Mouse (Mus musculus): ENCODE results near the gene Hecw2. TPM values are rescaled to one million over a fixed set of nuclear protein-coding genes. Genes with fewer than 3 reads are reported as not detected.

The Hecw2 gene
- polyA plus RNA-seq, 1 experiment, result 1.3 TPM

GRCm38 (mm10) chr1:54180663-54181062, 14.3 kb downstream of the Hecw2 start:
- H3K36me3 ChIP-seq (ENCODE audit: control insufficient read depth, insufficient read depth, low read length), result no peaks in the 10 kb centered on the region
- H3K27me3 ChIP-seq (ENCODE audit: control insufficient read depth, insufficient read depth, low read length), result no peaks in the 10 kb centered on the region
- no peaks in the 10 kb centered on the region; the same call in 1 of the 2 replicates for H3K4me1 ChIP-seq (ENCODE audit: control insufficient read depth, insufficient read depth, low read length)
- no peak overlapping the region for H3K27ac ChIP-seq (ENCODE audit: control insufficient read depth, insufficient read depth, low read depth, low read length)
- TF ChIP-seq CTCF (IDR thresholded peaks at IDR 0.05; ENCODE audit: control insufficient read depth, insufficient read depth, insufficient replicate concordance, low read depth, low read length) (no peak), POLR2A (IDR thresholded peaks at IDR 0.05; ENCODE audit: control insufficient read depth, low read depth, low read length) (no peak)
- H3K4me3 ChIP-seq (ENCODE audit: control insufficient read depth, low read depth, low read length), result no peak overlapping the region

- no peaks in the 10 kb centered on the region for H3K4me1 ChIP-seq (ENCODE audit: control insufficient read depth, insufficient read depth, low read length)
- no peak overlapping the region for H3K27ac ChIP-seq (ENCODE audit: control insufficient read depth, insufficient read depth, low read depth, low read length)
- no peaks in the 10 kb centered on the region for H3K27me3 ChIP-seq (ENCODE audit: control insufficient read depth, insufficient read depth, low read length)
- H3K4me3 ChIP-seq (ENCODE audit: control insufficient read depth, low read depth, low read length), result no peak overlapping the region
- H3K36me3 ChIP-seq (ENCODE audit: control insufficient read depth, insufficient read depth, low read length), result no peaks in the 10 kb centered on the region
- TF ChIP-seq CTCF (IDR thresholded peaks at IDR 0.05; ENCODE audit: control insufficient read depth, insufficient read depth, insufficient replicate concordance, low read depth, low read length), result no peak
- TF ChIP-seq POLR2A (IDR thresholded peaks at IDR 0.05; ENCODE audit: control insufficient read depth, low read depth, low read length), result no peak
These were observed 15.8 kb downstream of the Hecw2 start for GRCm38 (mm10) chr1:54179179-54179578.

- no peaks in the 10 kb centered on the region for H3K36me3 ChIP-seq (ENCODE audit: control insufficient read depth, insufficient read depth, low read length)
- TF ChIP-seq POLR2A (IDR thresholded peaks at IDR 0.05; ENCODE audit: control insufficient read depth, low read depth, low read length) (no peak), CTCF (IDR thresholded peaks at IDR 0.05; ENCODE audit: control insufficient read depth, insufficient read depth, insufficient replicate concordance, low read depth, low read length) (no peak)
- no peaks in the 10 kb centered on the region for H3K4me1 ChIP-seq (ENCODE audit: control insufficient read depth, insufficient read depth, low read length)
- H3K27ac ChIP-seq (ENCODE audit: control insufficient read depth, insufficient read depth, low read depth, low read length), result no peak overlapping the region
- H3K4me3 ChIP-seq (ENCODE audit: control insufficient read depth, low read depth, low read length), result no peak overlapping the region
- H3K27me3 ChIP-seq (ENCODE audit: control insufficient read depth, insufficient read depth, low read length), result no peaks in the 10 kb centered on the region
These were observed 18.4 kb downstream of the Hecw2 start for GRCm38 (mm10) chr1:54176592-54176991.

GRCm38 (mm10) chr1:54168014-54168413, 27.0 kb downstream of the Hecw2 start:
- Histone ChIP-seq H3K4me1 (ENCODE audit: control insufficient read depth, insufficient read depth, low read length) (no peaks in the 10 kb centered on the region), H3K27ac (ENCODE audit: control insufficient read depth, insufficient read depth, low read depth, low read length) (no peak overlapping the region), H3K4me3 (ENCODE audit: control insufficient read depth, low read depth, low read length) (no peak overlapping the region), H3K27me3 (ENCODE audit: control insufficient read depth, insufficient read depth, low read length) (no peaks in the 10 kb centered on the region), H3K36me3 (ENCODE audit: control insufficient read depth, insufficient read depth, low read length) (no peaks in the 10 kb centered on the region)
- no peak for TF ChIP-seq CTCF (IDR thresholded peaks at IDR 0.05; ENCODE audit: control insufficient read depth, insufficient read depth, insufficient replicate concordance, low read depth, low read length)
- no peak for TF ChIP-seq POLR2A (IDR thresholded peaks at IDR 0.05; ENCODE audit: control insufficient read depth, low read depth, low read length)

- Histone ChIP-seq H3K27me3 (ENCODE audit: control insufficient read depth, insufficient read depth, low read length) (no peaks in the 10 kb centered on the region), H3K36me3 (ENCODE audit: control insufficient read depth, insufficient read depth, low read length) (no peaks in the 10 kb centered on the region)
- TF ChIP-seq CTCF (IDR thresholded peaks at IDR 0.05; ENCODE audit: control insufficient read depth, insufficient read depth, insufficient replicate concordance, low read depth, low read length), result no peak
- no peak for TF ChIP-seq POLR2A (IDR thresholded peaks at IDR 0.05; ENCODE audit: control insufficient read depth, low read depth, low read length)
These were observed 35.4 kb downstream of the Hecw2 start for GRCm38 (mm10) chr1:54159531-54159930.

GRCm38 (mm10) chr1:54153216-54153786, 41.7 kb downstream of the Hecw2 start:
- Histone ChIP-seq H3K4me3 (ENCODE audit: control insufficient read depth, low read depth, low read length) (no peak overlapping the region), H3K27me3 (ENCODE audit: control insufficient read depth, insufficient read depth, low read length) (no peaks in the 10 kb centered on the region), H3K36me3 (ENCODE audit: control insufficient read depth, insufficient read depth, low read length) (no peaks in the 10 kb centered on the region), H3K27ac (ENCODE audit: control insufficient read depth, insufficient read depth, low read depth, low read length) (no peak overlapping the region), H3K4me1 (ENCODE audit: control insufficient read depth, insufficient read depth, low read length) (no peaks in the 10 kb centered on the region)
- no peak for TF ChIP-seq POLR2A (IDR thresholded peaks at IDR 0.05; ENCODE audit: control insufficient read depth, low read depth, low read length)
- TF ChIP-seq CTCF (IDR thresholded peaks at IDR 0.05; ENCODE audit: control insufficient read depth, insufficient read depth, insufficient replicate concordance, low read depth, low read length), result no peak

More at GRCm38 (mm10) chr1:54159531-54159930, 35.4 kb downstream of the Hecw2 start:
- Histone ChIP-seq H3K27ac (ENCODE audit: control insufficient read depth, insufficient read depth, low read depth, low read length) (no peak overlapping the region), H3K4me3 (ENCODE audit: control insufficient read depth, low read depth, low read length) (no peak overlapping the region), H3K4me1 (ENCODE audit: control insufficient read depth, insufficient read depth, low read length) (no peaks in the 10 kb centered on the region)

GRCm38 (mm10) chr1:54145106-54145505, 49.9 kb downstream of the Hecw2 start:
- TF ChIP-seq POLR2A (IDR thresholded peaks at IDR 0.05; ENCODE audit: control insufficient read depth, low read depth, low read length) (no peak), CTCF (IDR thresholded peaks at IDR 0.05; ENCODE audit: control insufficient read depth, insufficient read depth, insufficient replicate concordance, low read depth, low read length) (no peak)
- Histone ChIP-seq H3K4me3 (ENCODE audit: control insufficient read depth, low read depth, low read length) (no peak overlapping the region), H3K4me1 (ENCODE audit: control insufficient read depth, insufficient read depth, low read length) (no peaks in the 10 kb centered on the region), H3K36me3 (ENCODE audit: control insufficient read depth, insufficient read depth, low read length) (no peaks in the 10 kb centered on the region), H3K27me3 (ENCODE audit: control insufficient read depth, insufficient read depth, low read length) (no peaks in the 10 kb centered on the region), H3K27ac (ENCODE audit: control insufficient read depth, insufficient read depth, low read depth, low read length) (no peak overlapping the region)

Data from testis, adult 2 months (tissue).